Mouse (Mus musculus): ENCODE results near the gene Vill. TPM values are rescaled to one million over a fixed set of nuclear protein-coding genes. Genes with fewer than 3 reads are reported as not detected.
A peak's percentile ranks its signal among the peaks of the same experiment; 100 is the strongest.

Vill gene
- polyA plus RNA-seq, 1 experiment from 2014 or later = 19.0 TPM

GRCm38 (mm10) chr9:119035836-119036235 lies 16.7 kb upstream of the Vill start:
- peaks cover 32% of the 10 kb centered on the region for H3K4me1 ChIP-seq
- H3K36me3 ChIP-seq = peaks cover 35% of the 10 kb centered on the region
- H3K4me2 ChIP-seq (replicated peaks) = no peak overlapping the region
- WGBS = 61% methylated on average over 7 of the region's 7 CpGs
- no peaks in the 10 kb centered on the region for H3K9me3 ChIP-seq (replicated peaks)
- no peaks in the 10 kb centered on the region for H3K27me3 ChIP-seq
- H3K9ac ChIP-seq = no peak overlapping the region
- H3K27ac ChIP-seq (replicated peaks) = no peak overlapping the region
- H3K4me3 ChIP-seq (replicated peaks) = no peak overlapping the region
- ATAC-seq (ENCODE audit: insufficient number of reproducible peaks, low FRiP score, low TSS enrichment, low read depth) = no peak

DNA sequence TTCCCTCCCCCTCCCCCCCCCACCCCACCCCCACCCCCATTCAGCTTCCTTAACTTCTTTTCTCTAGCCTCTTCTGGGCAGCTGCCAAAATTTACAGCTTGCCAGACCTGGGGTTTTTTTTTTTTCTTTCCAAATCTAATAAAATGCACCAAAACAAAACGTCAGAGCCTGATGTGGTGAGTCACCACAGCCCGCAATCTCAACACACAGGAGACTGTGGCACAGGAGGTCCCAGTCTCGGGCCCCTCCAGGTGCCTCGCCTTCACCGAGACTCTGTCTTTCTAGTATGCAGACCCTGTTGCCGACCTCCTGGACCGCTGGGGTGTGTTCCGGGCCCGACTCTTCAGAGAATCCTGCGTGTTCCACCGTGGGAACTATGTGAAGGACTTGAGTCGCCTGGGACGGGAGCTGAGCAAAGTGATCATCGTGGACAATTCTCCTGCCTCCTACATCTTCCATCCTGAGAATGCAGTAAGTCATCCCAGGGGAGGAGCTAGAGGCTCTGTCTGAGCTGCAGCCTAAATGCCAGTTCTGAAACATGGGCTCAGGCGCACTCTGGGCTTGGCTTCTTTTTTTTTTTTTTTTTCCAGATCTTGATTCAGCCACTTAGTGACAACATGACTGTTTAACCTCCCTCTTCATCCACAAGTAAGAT lies 15.4 kb upstream of the Vill start:
- Histone ChIP-seq H3K36me3 (peaks cover 44% of the 10 kb centered on the region), H3K27me3 (no peaks in the 10 kb centered on the region), H3K27ac (replicated peaks) (peak overlapping the region; percentile 58; the same call in 1 of the 2 replicates), H3K9ac (no peak overlapping the region), H3K4me3 (replicated peaks) (no peak overlapping the region), H3K4me2 (replicated peaks) (no peak overlapping the region), H3K9me3 (replicated peaks) (no peaks in the 10 kb centered on the region), H3K4me1 (peaks cover 24% of the 10 kb centered on the region)
- ATAC-seq (ENCODE audit: insufficient number of reproducible peaks, low FRiP score, low TSS enrichment, low read depth) = no peak
- 66% methylated on average over 15 of the region's 15 CpGs for WGBS

DNA sequence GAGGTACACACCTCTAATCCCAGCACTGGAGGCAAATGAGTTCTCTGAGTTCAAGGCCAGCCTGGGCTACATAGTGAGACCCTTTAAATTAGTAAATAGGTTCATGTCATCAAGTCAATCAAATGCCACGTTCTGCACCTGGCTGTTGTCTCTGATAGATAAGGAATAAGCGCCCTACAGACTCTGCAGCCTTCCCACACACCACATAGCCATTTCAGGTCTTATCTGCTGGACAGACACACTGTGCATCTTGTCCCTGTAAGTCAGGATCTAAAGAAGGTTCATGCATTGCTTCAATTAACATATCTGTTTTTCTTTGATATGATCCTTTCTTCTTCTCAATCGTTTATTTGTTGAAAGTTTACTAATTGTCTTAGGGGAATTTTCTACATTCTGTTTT lies 14.0 kb upstream of the Vill start:
- H3K36me3 ChIP-seq = peaks cover 43% of the 10 kb centered on the region
- ATAC-seq (ENCODE audit: insufficient number of reproducible peaks, low FRiP score, low TSS enrichment, low read depth) = no peak
- WGBS = 89% methylated on average over 3 of the region's 3 CpGs

DNA sequence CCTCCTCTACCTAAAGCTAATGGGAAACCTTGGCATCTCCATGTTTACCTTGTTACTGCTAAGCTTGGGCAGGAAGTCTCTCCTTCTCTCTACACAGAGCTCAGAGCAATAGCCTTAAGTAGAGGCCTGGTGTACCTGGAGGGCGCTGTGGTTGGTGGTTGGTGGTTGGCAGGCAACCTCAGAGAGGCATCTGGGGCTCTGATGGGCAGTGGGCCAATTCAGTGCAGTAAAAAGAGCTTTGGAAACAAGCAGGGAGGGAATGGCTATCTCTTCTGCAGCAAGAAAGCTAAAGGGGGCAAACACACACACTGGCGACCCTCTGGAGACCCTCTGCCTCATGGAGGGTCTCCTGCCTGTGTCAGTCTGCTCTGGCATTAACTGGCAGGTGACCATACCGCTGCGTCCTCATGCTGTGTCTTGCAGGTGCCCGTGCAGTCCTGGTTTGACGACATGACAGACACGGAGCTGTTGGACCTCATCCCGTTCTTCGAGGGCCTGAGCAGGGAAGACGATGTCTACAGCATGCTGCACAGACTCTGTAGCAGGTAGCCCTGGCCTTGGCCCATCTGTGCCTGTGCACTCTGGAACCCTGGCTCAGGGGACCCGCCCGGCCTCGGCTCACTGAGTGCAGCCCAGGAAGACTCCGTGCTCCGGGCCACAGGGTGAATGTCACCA lies 12.3 kb upstream of the Vill start:
- no peaks in the 10 kb centered on the region for H3K9me3 ChIP-seq (replicated peaks)
- WGBS = 91% methylated on average over 15 of the region's 15 CpGs
- H3K4me2 ChIP-seq (replicated peaks) = no peak overlapping the region
- peaks cover 11% of the 10 kb centered on the region; the same call in 1 of the 2 replicates for H3K4me1 ChIP-seq
- H3K36me3 ChIP-seq = peaks cover 36% of the 10 kb centered on the region
- ATAC-seq (ENCODE audit: insufficient number of reproducible peaks, low FRiP score, low TSS enrichment, low read depth) = no peak
- H3K4me3 ChIP-seq (replicated peaks) = no peak overlapping the region
- H3K27me3 ChIP-seq = no peaks in the 10 kb centered on the region
- no peak overlapping the region for H3K9ac ChIP-seq
- H3K27ac ChIP-seq (replicated peaks) = no peak overlapping the region

More for the DNA sequence above, 14.0 kb upstream of the Vill start:
- no peak overlapping the region for H3K4me2 ChIP-seq (replicated peaks)
- H3K27me3 ChIP-seq = no peaks in the 10 kb centered on the region
- H3K9me3 ChIP-seq (replicated peaks) = no peaks in the 10 kb centered on the region
- H3K27ac ChIP-seq (replicated peaks) = no peak overlapping the region
- H3K4me1 ChIP-seq = peaks cover 12% of the 10 kb centered on the region; the same call in 1 of the 2 replicates
- no peak overlapping the region for H3K9ac ChIP-seq
- H3K4me3 ChIP-seq (replicated peaks) = no peak overlapping the region

DNA sequence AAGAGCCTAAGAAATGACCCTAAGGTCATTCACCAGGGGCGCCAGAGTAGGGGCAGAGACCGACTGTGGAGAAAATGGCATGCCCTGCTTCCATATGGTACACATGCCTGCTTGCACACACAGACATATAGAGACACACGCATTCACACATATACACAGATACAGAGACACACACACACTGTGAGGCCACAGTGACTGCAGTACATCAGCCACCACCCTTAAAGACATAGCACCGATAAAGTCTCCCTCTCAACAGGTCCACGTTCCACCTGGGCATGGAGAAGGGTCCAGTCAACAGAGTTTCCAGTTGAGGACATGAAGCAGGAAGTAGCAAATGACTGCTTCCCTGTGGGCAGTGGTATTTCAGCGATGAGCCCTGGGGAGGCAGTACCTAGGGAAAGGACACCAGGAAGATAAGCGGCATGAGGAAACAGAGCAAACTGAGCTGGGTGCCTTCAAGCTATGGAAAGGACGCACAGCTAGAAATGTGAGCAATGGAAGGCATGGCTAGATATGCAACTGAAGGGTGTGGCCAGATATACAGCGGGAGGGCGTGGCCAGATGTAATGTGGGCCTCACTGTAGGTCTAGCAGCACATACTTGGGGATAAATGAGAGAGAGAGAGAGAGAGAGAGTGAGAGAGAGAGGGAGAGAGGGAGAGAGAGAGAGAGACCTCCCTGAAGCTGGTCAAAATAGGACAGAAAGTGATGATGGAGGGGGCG lies 4.2 kb upstream of the Vill start:
- H3K36me3 ChIP-seq = no peaks in the 10 kb centered on the region
- no peak overlapping the region for H3K27ac ChIP-seq (replicated peaks)
- no peak overlapping the region for H3K4me3 ChIP-seq (replicated peaks)
- no peak for ATAC-seq (ENCODE audit: insufficient number of reproducible peaks, low FRiP score, low TSS enrichment, low read depth)
- H3K9me3 ChIP-seq (replicated peaks) = no peaks in the 10 kb centered on the region
- peaks cover 26% of the 10 kb centered on the region for H3K4me1 ChIP-seq
- WGBS = 66% methylated on average over 11 of the region's 11 CpGs
- H3K9ac ChIP-seq = no peak overlapping the region
- no peaks in the 10 kb centered on the region for H3K27me3 ChIP-seq
- H3K4me2 ChIP-seq (replicated peaks) = no peak overlapping the region

- Histone ChIP-seq H3K27me3 (no peaks in the 10 kb centered on the region), H3K36me3 (no peaks in the 10 kb centered on the region)
- WGBS = 74% methylated on average over 2 of the region's 2 CpGs
Observed at GRCm38 (mm10) chr9:119051158-119051557, 1.4 kb upstream of the Vill start.

GRCm38 (mm10) chr9:119053964-119054576 lies 1.5 kb downstream of the Vill start:
- no peak overlapping the region for H3K9ac ChIP-seq
- H3K9me3 ChIP-seq (replicated peaks) = no peaks in the 10 kb centered on the region
- peaks cover 22% of the 10 kb centered on the region for H3K4me1 ChIP-seq
- H3K36me3 ChIP-seq = no peaks in the 10 kb centered on the region
- H3K27me3 ChIP-seq = no peaks in the 10 kb centered on the region
- H3K4me2 ChIP-seq (replicated peaks) = peak overlapping the region; percentile 73; the same call in 1 of the 2 replicates
- 78% methylated on average over 9 of the region's 9 CpGs for WGBS
- ATAC-seq (ENCODE audit: insufficient number of reproducible peaks, low FRiP score, low TSS enrichment, low read depth) = no peak
- H3K4me3 ChIP-seq (replicated peaks) = no peak overlapping the region
- no peak overlapping the region for H3K27ac ChIP-seq (replicated peaks)

More at GRCm38 (mm10) chr9:119051158-119051557, 1.4 kb upstream of the Vill start:
- H3K9me3 ChIP-seq (replicated peaks) = no peaks in the 10 kb centered on the region
- no peak overlapping the region for H3K4me2 ChIP-seq (replicated peaks)
- ATAC-seq (ENCODE audit: insufficient number of reproducible peaks, low FRiP score, low TSS enrichment, low read depth) = no peak
- no peak overlapping the region for H3K9ac ChIP-seq
- H3K27ac ChIP-seq (replicated peaks) = no peak overlapping the region
- no peak overlapping the region for H3K4me3 ChIP-seq (replicated peaks)
- peaks cover 28% of the 10 kb centered on the region for H3K4me1 ChIP-seq

DNA sequence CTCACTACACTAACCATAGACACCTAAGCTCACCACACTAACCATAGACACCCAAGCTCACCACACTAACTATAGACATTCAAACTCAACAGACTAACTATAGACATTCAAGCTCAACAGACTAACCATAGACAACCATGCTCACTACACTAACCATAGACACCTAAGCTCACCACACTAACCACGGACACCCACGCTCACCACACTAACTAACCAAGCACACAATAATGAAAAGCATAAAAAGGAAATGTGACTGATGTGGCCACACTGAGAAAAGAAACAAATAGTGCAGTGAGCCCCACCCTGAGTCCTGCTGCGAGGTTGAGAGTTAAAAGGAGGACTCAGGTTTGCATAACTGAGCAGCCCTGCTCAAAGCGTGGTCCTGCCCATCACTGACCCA lies 2.8 kb downstream of the Vill start:
- Histone ChIP-seq H3K27me3 (no peaks in the 10 kb centered on the region), H3K4me1 (peaks cover 22% of the 10 kb centered on the region), H3K9ac (no peak overlapping the region), H3K36me3 (no peaks in the 10 kb centered on the region), H3K27ac (replicated peaks) (no peak overlapping the region), H3K9me3 (replicated peaks) (no peaks in the 10 kb centered on the region), H3K4me3 (replicated peaks) (no peak overlapping the region), H3K4me2 (replicated peaks) (no peak overlapping the region)
- 79% methylated on average over 4 of the region's 4 CpGs for WGBS
- no peak for ATAC-seq (ENCODE audit: insufficient number of reproducible peaks, low FRiP score, low TSS enrichment, low read depth)

GRCm38 (mm10) chr9:119058245-119058644 lies 5.7 kb downstream of the Vill start:
- H3K4me1 ChIP-seq = peaks cover 15% of the 10 kb centered on the region
- H3K27ac ChIP-seq (replicated peaks) = no peak overlapping the region
- H3K9ac ChIP-seq = no peak overlapping the region
- H3K36me3 ChIP-seq = no peaks in the 10 kb centered on the region
- H3K27me3 ChIP-seq = no peaks in the 10 kb centered on the region
- no peak overlapping the region for H3K4me2 ChIP-seq (replicated peaks)
- WGBS = 79% methylated on average over 7 of the region's 7 CpGs
- H3K9me3 ChIP-seq (replicated peaks) = no peaks in the 10 kb centered on the region
- ATAC-seq (ENCODE audit: insufficient number of reproducible peaks, low FRiP score, low TSS enrichment, low read depth) = no peak
- H3K4me3 ChIP-seq (replicated peaks) = no peak overlapping the region

DNA sequence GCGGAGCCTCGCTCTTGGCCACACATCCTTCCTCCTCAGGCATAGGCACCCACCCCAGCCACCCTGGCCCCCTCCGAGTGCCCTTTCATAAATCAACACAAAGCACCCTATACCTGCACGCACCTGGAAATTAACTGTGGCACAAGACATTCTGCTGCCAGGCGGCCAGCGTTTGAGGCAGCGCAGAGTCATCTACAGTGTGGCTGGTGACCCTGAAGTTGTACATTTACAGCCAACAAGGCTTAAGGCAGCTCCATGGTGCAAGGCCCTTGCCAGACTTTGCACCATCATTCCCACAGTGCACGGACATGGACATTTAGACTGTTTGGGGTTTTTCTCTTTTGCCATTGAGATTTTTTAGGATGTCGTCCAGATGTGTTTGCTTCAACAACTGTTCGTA lies 8.1 kb downstream of the Vill start:
- 87% methylated on average over 10 of the region's 10 CpGs for WGBS
- no peaks in the 10 kb centered on the region for H3K27me3 ChIP-seq

DNA sequence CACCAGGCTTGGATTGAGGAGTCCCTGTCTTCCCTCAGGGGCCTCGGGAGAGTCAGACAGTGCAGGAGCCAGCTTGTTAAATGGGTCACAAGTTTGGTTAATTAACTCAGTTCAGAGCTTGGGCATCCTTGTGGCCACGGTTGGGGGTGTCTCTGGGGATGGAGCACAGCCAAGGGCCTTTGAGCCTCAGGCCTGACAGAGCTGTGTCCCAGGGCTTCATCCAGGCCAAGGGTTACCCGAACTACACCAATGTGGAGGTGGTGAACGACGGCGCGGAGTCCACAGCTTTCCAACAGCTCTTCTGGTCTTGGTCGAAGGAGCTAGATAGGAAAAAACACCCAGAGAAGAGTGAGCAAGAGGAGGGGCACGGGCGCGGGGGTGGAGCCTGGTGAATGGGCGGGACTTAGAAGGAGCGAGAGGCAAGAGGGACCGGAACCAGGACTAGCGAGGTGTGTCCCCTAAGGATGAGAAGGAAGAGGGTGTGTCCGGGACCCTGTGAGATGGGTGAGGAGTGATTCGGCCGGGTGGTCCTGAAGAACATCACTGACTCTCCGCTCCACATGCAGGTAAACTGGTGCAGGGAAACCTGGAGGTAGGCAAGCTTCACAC lies 10.6 kb downstream of the Vill start:
- Histone ChIP-seq H3K4me1 (peaks cover 20% of the 10 kb centered on the region), H3K27me3 (no peaks in the 10 kb centered on the region), H3K36me3 (no peaks in the 10 kb centered on the region), H3K4me3 (replicated peaks) (no peak overlapping the region), H3K27ac (replicated peaks) (no peak overlapping the region), H3K9me3 (replicated peaks) (no peaks in the 10 kb centered on the region), H3K4me2 (replicated peaks) (no peak overlapping the region), H3K9ac (no peak overlapping the region)
- ATAC-seq (ENCODE audit: insufficient number of reproducible peaks, low FRiP score, low TSS enrichment, low read depth) = no peak
- WGBS = 27% methylated on average over 19 of the region's 19 CpGs

More for the DNA sequence above, 8.1 kb downstream of the Vill start:
- Histone ChIP-seq H3K27ac (replicated peaks) (no peak overlapping the region), H3K9me3 (replicated peaks) (no peaks in the 10 kb centered on the region), H3K36me3 (no peaks in the 10 kb centered on the region), H3K4me2 (replicated peaks) (no peak overlapping the region), H3K9ac (no peak overlapping the region), H3K4me3 (replicated peaks) (no peak overlapping the region), H3K4me1 (peaks cover 12% of the 10 kb centered on the region)
- no peak for ATAC-seq (ENCODE audit: insufficient number of reproducible peaks, low FRiP score, low TSS enrichment, low read depth)

All from embryonic facial prominence, embryonic 15.5 days (tissue).